Mouse (Mus musculus): Measurements from ENCODE around the gene Lrrc74b.
A peak's percentile ranks its signal among the peaks of the same experiment; 100 is the strongest.

DNA sequence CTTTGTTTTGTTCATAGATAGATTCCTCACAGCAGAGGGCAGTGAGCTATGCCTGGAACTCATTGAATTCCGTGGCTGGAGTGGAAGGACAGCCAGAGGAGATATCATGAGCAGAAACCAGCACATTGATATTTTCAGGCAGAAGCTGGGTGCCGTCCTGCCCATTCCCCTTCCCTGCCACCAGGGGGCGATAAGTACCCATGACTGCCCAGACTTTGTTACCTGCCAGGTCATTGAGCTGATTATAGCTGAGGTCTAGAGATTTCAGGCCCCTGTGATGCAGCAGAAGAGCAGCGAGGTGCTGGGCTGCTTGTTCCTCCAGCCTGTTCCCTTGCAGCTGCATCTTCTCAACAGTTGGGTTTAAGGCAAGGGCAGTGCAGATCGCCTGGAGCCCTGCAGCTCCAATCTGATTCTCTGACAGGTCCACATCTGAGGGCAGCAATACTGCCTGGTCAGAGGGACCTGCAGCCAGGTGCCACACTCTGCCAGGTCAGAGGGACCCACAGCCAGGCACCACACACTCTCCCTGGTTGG lies 3.0 kb downstream of the Lrrc74b start:
- TF ChIP-seq CTCF (IDR thresholded peaks at IDR 0.05; ENCODE audit: borderline replicate concordance, insufficient read depth, low read depth, low read length) (peak; percentile 99), POLR2A (IDR thresholded peaks at IDR 0.05; ENCODE audit: borderline replicate concordance, insufficient read depth, low read length) (no peak)

Measured in cerebellum, adult 2 months (tissue).